Mouse (Mus musculus): Measurements from ENCODE around the gene Capns1.
A peak's percentile ranks its signal among the peaks of the same experiment; 100 is the strongest.
"Not testable (repeated sequence)": the region's sequence is repeated elsewhere in the genome, so short reads cannot be mapped to it uniquely, and the experiment has no call there.

Capns1 gene

GRCm38 (mm10) chr7:30198481-30198971 lies at the start of gene Capns1:
Capns1 (minus strand) TSS chr7:30198811.
- peak in 1 of 2 experiments; percentile 56 for DNase-seq (ENCODE audit: low spot score in 2 of 2)

GRCm38 (mm10) chr7:30237374-30237773 lies 38.8 kb upstream of the Capns1 start:
- not testable (repeated sequence) for DNase-seq (ENCODE audit: low spot score in 2 of 2)

GRCm38 (mm10) chr7:30235625-30236024 lies 37.0 kb upstream of the Capns1 start, which contains the start of gene Ovol3:
Ovol3 (minus strand) TSS chr7:30235725.
- DNase-seq (ENCODE audit: low spot score in 2 of 2) = no peak

GRCm38 (mm10) chr7:30235091-30235490 lies 36.5 kb upstream of the Capns1 start:
- no peak for DNase-seq (ENCODE audit: low spot score in 2 of 2)

- DNase-seq (ENCODE audit: low spot score in 2 of 2) = no peak
Observed at GRCm38 (mm10) chr7:30234276-30234858, 35.8 kb upstream of the Capns1 start.

GRCm38 (mm10) chr7:30233387-30233786 lies 34.8 kb upstream of the Capns1 start:
- peak in 1 of 2 experiments; percentile 23 for DNase-seq (ENCODE audit: low spot score in 2 of 2)

GRCm38 (mm10) chr7:30232631-30233148 lies 34.1 kb upstream of the Capns1 start:
- peak in 1 of 2 experiments; percentile 48 for DNase-seq (ENCODE audit: low spot score in 2 of 2)

- peak; percentile 97 to 99 for DNase-seq (ENCODE audit: low spot score in 2 of 2)
Observed at GRCm38 (mm10) chr7:30231669-30232454, 33.3 kb upstream of the Capns1 start, which contains the start of the genes Polr2i and Tbcb. Polr2i (plus strand) TSS chr7:30231948. Tbcb (minus strand) TSS chr7:30232272.

GRCm38 (mm10) chr7:30231328-30231668 lies 32.7 kb upstream of the Capns1 start:
- DNase-seq (ENCODE audit: low spot score in 2 of 2) = no peak

GRCm38 (mm10) chr7:30224206-30224605 lies 25.6 kb upstream of the Capns1 start:
- no peak for DNase-seq (ENCODE audit: low spot score in 2 of 2)

GRCm38 (mm10) chr7:30222205-30222604 lies 23.6 kb upstream of the Capns1 start:
- no peak for DNase-seq (ENCODE audit: low spot score in 2 of 2)

GRCm38 (mm10) chr7:30221433-30221832 lies 22.8 kb upstream of the Capns1 start:
- DNase-seq (ENCODE audit: low spot score in 2 of 2) = no peak

GRCm38 (mm10) chr7:30220008-30220356 lies 21.4 kb upstream of the Capns1 start:
- no peak for DNase-seq (ENCODE audit: low spot score in 2 of 2)

- peak in 1 of 2 experiments; percentile 32 for DNase-seq (ENCODE audit: low spot score in 2 of 2)
Observed at GRCm38 (mm10) chr7:30219293-30220007, 20.8 kb upstream of the Capns1 start.

GRCm38 (mm10) chr7:30217277-30217676 lies 18.7 kb upstream of the Capns1 start:
- no peak for DNase-seq (ENCODE audit: low spot score in 2 of 2)

GRCm38 (mm10) chr7:30216723-30217151 lies 18.1 kb upstream of the Capns1 start:
- DNase-seq (ENCODE audit: low spot score in 2 of 2) = peak in 1 of 2 experiments; percentile 54

GRCm38 (mm10) chr7:30215875-30216274 lies 17.3 kb upstream of the Capns1 start:
- DNase-seq (ENCODE audit: low spot score in 2 of 2) = no peak

GRCm38 (mm10) chr7:30213881-30214280 lies 15.3 kb upstream of the Capns1 start:
- DNase-seq (ENCODE audit: low spot score in 2 of 2) = no peak

- DNase-seq (ENCODE audit: low spot score in 2 of 2) = no peak
Observed at GRCm38 (mm10) chr7:30211025-30211424, 12.4 kb upstream of the Capns1 start.

- DNase-seq (ENCODE audit: low spot score in 2 of 2) = not testable (repeated sequence)
Observed at GRCm38 (mm10) chr7:30206364-30206763, 7.8 kb upstream of the Capns1 start.

GRCm38 (mm10) chr7:30205383-30205782 lies 6.8 kb upstream of the Capns1 start:
- DNase-seq (ENCODE audit: low spot score in 2 of 2) = peak in 1 of 2 experiments; percentile 69

- no peak for DNase-seq (ENCODE audit: low spot score in 2 of 2)
Observed at GRCm38 (mm10) chr7:30204380-30204779, 5.8 kb upstream of the Capns1 start.

Measured in left cerebral cortex, adult 9 months (tissue).